Mouse (Mus musculus): Measurements from ENCODE around the gene Col4a4.

The Col4a4 gene

GRCm38 (mm10) chr1:82586713-82587399 lies at the start of gene Col4a4, which contains the start of gene Col4a3:
TSS of gene Col4a4 (minus strand) at chr1:82586849.
TSS of gene Col4a3 (plus strand) at chr1:82586921.
- DNase-seq: no peak

GRCm38 (mm10) chr1:82636321-82636720 lies 49.7 kb upstream of the Col4a4 start:
- no peak for DNase-seq

GRCm38 (mm10) chr1:82635254-82635620 lies 48.6 kb upstream of the Col4a4 start:
- DNase-seq: no peak

- no peak for DNase-seq
These were observed 48.0 kb upstream of the Col4a4 start for GRCm38 (mm10) chr1:82634545-82635253.

- DNase-seq: no peak
These were observed 44.6 kb upstream of the Col4a4 start for GRCm38 (mm10) chr1:82631169-82631792.

GRCm38 (mm10) chr1:82629495-82629894 lies 42.8 kb upstream of the Col4a4 start:
- no peak for DNase-seq

- no peak for DNase-seq
These were observed 41.0 kb upstream of the Col4a4 start for GRCm38 (mm10) chr1:82627652-82628051.

GRCm38 (mm10) chr1:82625474-82625873 lies 38.8 kb upstream of the Col4a4 start:
- DNase-seq: no peak

GRCm38 (mm10) chr1:82624934-82625333 lies 38.3 kb upstream of the Col4a4 start:
- no peak for DNase-seq

GRCm38 (mm10) chr1:82619981-82620380 lies 33.3 kb upstream of the Col4a4 start:
- DNase-seq: no peak

- no peak for DNase-seq
These were observed 31.9 kb upstream of the Col4a4 start for GRCm38 (mm10) chr1:82618592-82618991.

- DNase-seq: no peak
These were observed 31.4 kb upstream of the Col4a4 start for GRCm38 (mm10) chr1:82618001-82618400.

GRCm38 (mm10) chr1:82612061-82612660 lies 25.5 kb upstream of the Col4a4 start:
- DNase-seq: no peak

GRCm38 (mm10) chr1:82608646-82609262 lies 22.1 kb upstream of the Col4a4 start:
- DNase-seq: no peak

- DNase-seq: no peak
These were observed 19.2 kb upstream of the Col4a4 start for GRCm38 (mm10) chr1:82605856-82606255.

GRCm38 (mm10) chr1:82605347-82605746 lies 18.7 kb upstream of the Col4a4 start:
- no peak for DNase-seq

- DNase-seq: no peak
These were observed 16.7 kb upstream of the Col4a4 start for GRCm38 (mm10) chr1:82603198-82603950.

GRCm38 (mm10) chr1:82596864-82597596 lies 10.4 kb upstream of the Col4a4 start:
- DNase-seq: no peak

GRCm38 (mm10) chr1:82590266-82590665 lies 3.6 kb upstream of the Col4a4 start:
- no peak for DNase-seq

- DNase-seq: no peak
These were observed 668 bp downstream of the Col4a4 start for GRCm38 (mm10) chr1:82585981-82586380.

- no peak for DNase-seq
These were observed 8.3 kb downstream of the Col4a4 start for GRCm38 (mm10) chr1:82578320-82578719.

- no peak for DNase-seq
These were observed 8.7 kb downstream of the Col4a4 start for GRCm38 (mm10) chr1:82577915-82578314.
